Mouse (Mus musculus): ENCODE measurements around the gene Bhlhe41. TPM values are rescaled to one million over a fixed set of nuclear protein-coding genes. Genes with fewer than 3 reads are reported as not detected.

The Bhlhe41 gene
- 10 to 100 TPM; 15.9 to 17.4 TPM for total RNA-seq (2021)

GRCm38 (mm10) chr6:145865289-145865885, at the start of gene Bhlhe41:
Bhlhe41 (minus strand) TSS chr6:145865558.
- intact Hi-C loops (cut with DNase I): loop anchor here (10.0 kb wide), 1 partner anchor 99 kb away; no protein-coding TSS in a partner anchor
- peak; percentile 84 to 87 for DNase-seq

- intact Hi-C loops (cut with DNase I): no loop called here
- DNase-seq: no peak
Measured at GRCm38 (mm10) chr6:145912232-145912631, 46.9 kb upstream of the Bhlhe41 start.

DNA sequence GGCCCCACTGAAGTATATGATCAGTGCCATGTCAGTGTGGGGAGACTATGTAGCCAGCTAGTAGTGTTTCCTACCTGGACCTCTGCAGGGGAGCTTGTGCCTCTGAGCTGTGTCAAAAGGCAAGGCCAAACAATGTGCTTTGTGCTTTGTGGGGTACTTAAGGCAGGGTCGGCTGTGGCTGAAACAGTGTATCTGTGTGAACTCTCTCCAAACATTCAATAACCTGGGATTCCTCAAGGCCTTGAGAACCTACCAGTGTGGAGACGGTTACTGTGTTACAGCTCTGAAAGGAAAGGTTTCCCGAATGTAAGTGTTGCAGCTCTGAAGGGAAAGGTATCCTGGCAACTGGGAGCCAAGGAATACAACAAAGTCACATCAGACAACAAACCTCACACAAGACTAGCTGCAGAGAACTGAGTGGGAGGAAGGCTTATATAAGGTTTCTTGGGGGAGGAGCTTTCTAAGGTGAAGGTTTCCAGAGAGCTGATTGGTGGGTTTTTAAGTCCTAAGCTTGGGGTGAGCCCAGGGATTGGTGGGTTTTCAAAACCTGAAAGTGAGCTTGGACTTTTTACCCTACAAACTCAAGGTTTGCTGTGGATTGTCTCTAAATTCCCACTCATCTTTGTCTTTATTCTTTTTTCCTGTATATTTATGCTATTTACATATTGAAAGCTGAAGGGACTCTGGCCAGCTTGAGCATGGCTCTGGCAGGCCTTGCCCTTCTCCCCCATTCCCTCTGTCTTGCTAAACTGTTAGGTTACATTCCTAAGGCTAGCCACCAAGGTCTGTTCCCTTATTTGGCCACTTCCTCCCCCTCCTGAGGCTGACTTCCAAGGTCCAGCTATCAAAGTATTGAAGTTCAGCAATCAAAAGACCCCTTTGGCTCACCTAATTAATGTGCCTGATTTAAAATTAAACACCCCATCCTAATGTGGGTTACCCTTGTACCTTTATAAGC, 45.4 kb upstream of the Bhlhe41 start:
- no peak for DNase-seq

DNA sequence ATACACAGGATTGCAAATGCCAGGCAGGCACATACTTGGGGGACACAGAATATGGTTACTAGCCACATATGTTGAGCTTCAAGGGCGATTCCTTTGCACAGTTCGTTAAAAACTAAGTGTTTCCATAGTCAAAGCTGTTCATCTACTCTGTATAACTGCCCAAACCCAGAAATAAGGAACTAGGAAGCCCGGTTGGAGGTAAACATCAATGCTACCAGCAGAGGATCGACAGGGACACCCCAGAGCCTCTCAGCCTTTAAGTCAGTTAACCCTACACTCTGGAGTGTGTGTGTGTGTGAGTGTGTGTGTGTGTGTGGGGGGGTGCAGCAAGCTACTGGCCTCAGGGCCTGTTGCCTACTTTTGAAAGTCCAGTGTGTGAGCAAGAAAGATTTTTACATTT, 44.6 kb upstream of the Bhlhe41 start:
- intact Hi-C loops (cut with DNase I): no loop called here
- no peak for DNase-seq

More for the DNA sequence above, 45.4 kb upstream of the Bhlhe41 start:
- intact Hi-C loops (cut with DNase I): no loop called here

DNA sequence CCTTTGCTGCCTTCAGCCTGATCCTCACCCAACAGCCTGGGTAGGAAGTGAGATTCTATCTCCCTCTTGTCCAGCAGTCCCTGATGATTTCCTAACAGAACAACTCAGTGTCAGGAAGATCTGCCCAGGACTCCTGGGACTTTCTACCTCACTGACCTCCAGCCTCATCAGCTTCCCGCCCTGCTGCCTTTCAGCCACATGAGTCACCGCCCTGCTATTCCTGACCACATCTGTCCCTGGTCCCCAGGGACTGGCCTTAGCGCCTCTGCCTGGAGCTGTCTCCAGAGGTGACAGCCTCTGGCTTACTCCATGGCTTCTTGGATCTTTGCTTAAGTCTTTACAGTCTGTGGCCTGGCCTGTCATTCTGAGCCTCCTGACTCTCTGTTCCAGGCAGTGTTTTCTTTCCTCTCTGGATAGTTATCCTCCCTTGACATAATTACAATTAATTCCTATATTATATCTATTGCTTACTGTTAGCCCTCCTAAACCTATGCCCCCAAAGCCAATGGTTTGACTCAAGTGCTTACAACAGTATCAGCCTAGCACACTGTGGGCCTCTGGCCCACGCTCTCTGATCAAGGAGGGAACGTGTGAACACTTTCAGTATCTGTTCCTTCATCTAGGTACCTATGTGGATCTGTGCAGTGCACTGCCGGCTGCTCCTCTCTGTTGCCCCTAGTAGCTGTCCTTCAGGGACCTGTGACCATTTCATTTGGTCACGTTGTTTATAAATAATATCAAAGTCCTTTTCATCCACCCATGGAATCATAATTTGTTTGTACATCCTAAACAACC, 40.9 kb upstream of the Bhlhe41 start:
- intact Hi-C loops (cut with DNase I): no loop called here
- DNase-seq: peak; percentile 18 to 42

DNA sequence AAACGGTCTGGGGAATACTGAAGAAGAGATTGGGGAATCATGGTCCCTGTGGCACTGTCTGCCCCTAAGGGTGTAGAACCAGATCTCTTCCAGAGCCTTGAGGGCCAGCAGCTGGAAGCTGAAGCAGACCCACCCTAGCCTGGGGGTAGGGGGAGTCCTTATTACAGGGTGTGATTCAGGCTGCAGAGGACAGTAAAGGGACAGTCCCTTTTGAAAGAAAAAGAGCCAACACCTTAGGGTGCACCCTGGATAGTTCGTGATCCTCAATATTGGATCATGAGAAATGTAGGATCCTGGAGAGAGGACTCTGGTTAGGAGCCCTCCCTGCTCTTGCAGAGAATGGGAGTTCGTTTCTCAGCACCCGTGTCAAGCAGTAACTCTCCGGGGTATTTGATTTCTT, 39.3 kb upstream of the Bhlhe41 start:
- intact Hi-C loops (cut with DNase I): no loop called here
- no peak for DNase-seq

DNA sequence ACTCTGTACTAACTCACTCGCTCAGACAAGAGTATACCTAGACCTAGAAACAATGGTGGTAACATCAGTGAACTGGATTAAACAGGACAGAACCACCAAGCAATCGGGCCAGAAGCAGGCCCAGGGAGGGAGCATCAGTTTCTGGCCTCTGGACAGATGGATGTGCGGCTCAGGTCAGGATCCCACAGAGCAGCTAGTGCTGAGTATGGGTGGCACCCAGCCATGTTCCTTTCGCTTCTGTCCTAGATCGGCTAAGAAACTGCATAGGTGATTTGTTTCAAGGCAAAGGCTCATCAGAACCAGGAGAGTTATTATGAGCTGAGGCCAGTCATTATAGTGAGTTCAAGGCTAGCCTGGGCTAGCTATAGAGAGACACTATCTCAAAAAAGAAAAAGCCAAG, 38.8 kb upstream of the Bhlhe41 start:
- no peak for DNase-seq
- intact Hi-C loops (cut with DNase I): no loop called here

DNA sequence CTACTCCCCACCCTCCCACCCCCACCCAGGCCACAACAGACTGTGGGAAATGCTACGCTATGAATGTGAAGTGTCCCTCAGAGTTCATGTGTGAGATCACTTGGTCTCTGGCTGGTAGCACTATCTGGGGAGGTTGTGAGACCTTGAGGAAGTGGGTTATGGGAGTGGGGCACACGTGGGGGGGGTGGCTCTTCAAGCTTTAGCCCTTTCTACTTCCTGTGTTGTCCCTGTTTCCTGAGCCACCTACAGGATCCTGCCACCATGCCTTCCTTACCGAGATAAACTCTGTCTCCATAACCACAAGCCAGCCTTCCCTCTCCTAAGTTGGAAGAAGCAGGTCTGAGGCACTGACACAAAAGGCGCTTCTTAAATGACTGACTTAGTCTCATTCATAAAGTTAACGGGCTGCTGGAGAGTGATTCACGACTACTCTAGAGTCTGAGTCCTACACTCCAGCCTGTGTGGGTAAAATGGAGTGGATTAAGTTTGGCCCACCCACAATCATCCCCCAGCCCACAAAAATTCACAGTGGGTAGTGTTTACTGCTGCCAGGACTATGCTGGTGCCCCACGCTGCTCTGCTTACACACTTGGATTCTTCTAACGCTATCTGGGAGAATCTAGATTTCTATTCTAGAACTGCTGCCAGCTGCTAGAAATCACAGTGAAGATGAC, 29.4 kb upstream of the Bhlhe41 start:
- intact Hi-C loops (cut with DNase I): no loop called here
- no peak for DNase-seq

- intact Hi-C loops (cut with DNase I): no loop called here
- no peak for DNase-seq
Measured at GRCm38 (mm10) chr6:145893366-145894021, 28.1 kb upstream of the Bhlhe41 start.

- DNase-seq: no peak
- intact Hi-C loops (cut with DNase I): no loop called here
Measured at GRCm38 (mm10) chr6:145892381-145893265, 27.3 kb upstream of the Bhlhe41 start.

GRCm38 (mm10) chr6:145891951-145892350, 26.6 kb upstream of the Bhlhe41 start:
- no peak for DNase-seq
- intact Hi-C loops (cut with DNase I): no loop called here

DNA sequence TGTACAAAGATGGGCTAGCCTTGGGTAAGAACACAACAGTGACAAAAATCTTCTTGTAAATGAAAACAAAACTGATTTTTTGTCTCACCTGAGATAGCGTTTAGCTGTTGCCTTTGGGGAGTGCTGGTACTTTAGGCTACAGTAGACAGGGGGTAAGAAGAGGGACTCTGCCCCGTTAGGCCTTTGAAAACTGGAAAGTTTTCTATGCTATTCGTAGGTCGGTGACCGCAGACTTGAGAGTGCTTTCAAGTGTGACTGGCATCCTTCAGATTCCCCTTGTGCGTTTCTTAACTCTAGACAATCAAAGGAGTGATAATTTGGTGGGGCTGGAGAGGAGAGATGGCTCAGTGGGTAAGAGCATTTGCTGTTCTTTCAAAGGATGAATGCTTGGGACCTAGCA, 22.4 kb upstream of the Bhlhe41 start:
- intact Hi-C loops (cut with DNase I): no loop called here
- no peak for DNase-seq

GRCm38 (mm10) chr6:145886277-145886676, 20.9 kb upstream of the Bhlhe41 start:
- intact Hi-C loops (cut with DNase I): no loop called here
- peak; percentile 89 to 90 for DNase-seq

GRCm38 (mm10) chr6:145885069-145885468, 19.7 kb upstream of the Bhlhe41 start:
- DNase-seq: no peak
- intact Hi-C loops (cut with DNase I): no loop called here

- intact Hi-C loops (cut with DNase I): no loop called here
Measured at GRCm38 (mm10) chr6:145883668-145884067, 18.3 kb upstream of the Bhlhe41 start.

GRCm38 (mm10) chr6:145883010-145883409, 17.7 kb upstream of the Bhlhe41 start:
- no peak for DNase-seq
- intact Hi-C loops (cut with DNase I): no loop called here

More at GRCm38 (mm10) chr6:145883668-145884067, 18.3 kb upstream of the Bhlhe41 start:
- DNase-seq: no peak

- intact Hi-C loops (cut with DNase I): no loop called here
- no peak for DNase-seq
Measured at GRCm38 (mm10) chr6:145880609-145881008, 15.3 kb upstream of the Bhlhe41 start.

DNA sequence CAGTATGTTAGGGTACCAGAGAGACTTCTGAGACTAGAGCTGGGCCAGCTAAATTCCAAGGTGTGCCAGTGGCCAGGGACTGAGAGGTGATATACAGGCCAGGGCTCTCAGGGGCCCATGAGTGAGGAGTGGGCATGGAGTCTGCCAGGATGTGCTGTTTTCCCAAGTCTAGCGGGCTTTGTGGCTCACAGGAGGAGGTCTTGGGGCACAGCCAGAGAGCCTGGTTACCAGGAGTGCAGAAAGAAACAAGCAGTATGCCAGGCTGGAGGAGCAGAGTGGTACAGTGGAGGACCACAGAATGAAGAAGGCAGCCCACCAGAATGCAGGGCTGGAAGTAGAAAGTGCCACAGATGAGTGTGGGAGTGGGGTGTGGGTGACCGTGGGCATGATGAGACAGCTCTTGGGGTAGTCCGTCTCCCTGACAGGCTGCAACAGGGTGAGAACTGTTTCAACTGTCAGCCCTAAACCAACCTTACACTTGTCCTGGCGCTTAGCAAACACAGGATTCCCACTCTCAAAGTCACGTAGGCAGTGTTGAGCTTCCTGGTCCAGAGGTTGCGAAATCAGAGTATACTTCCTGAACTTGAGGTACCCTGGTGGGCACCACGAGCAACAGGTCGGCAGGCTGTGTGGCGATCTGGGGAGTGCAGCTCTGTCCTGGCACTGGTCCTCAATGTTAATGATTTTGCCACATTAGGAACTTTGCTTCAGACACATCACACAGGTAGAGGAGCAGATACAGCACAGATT, 11.8 kb upstream of the Bhlhe41 start:
- intact Hi-C loops (cut with DNase I): no loop called here
- no peak for DNase-seq
